Mouse (Mus musculus) regulatory T cell (primary cell): ENCODE data around the gene Map2k2.
"Not testable (repeated sequence)": the region's sequence is repeated elsewhere in the genome, so short reads cannot be mapped to it uniquely, and the experiment has no call there.

ENCODE experiments used
- in situ Hi-C: fragments of 300-600 bp; cut with MboI, MseI; formaldehyde crosslinking; loops from one replicate; pipeline ENCODE4 v1.15.1; 2025; ENCODE audit warnings: high pct_unique_total_duplicates

Map2k2 gene

GRCm38 (mm10) chr10:81174617-81175344, 69.1 kb downstream of the Map2k2 start:
- in situ Hi-C loops: loop anchor here (5.0 to 10.0 kb wide), 2 partner anchors 37 to 1320 kb away; partner anchors contain the start of genes Ptbp1 and Zbtb7a

- in situ Hi-C loops: loop anchor here (5.0 to 10.0 kb wide), 2 partner anchors 38 to 1321 kb away; partner anchors contain the start of genes Ptbp1 and Zbtb7a
Measured at GRCm38 (mm10) chr10:81175345-81175701, 69.6 kb downstream of the Map2k2 start.

GRCm38 (mm10) chr10:81175936-81176465, 70.3 kb downstream of the Map2k2 start:
- in situ Hi-C loops: loop anchor here (5.0 to 10.0 kb wide), 2 partner anchors 39 to 1321 kb away; partner anchors contain the start of genes Ptbp1 and Zbtb7a

DNA sequence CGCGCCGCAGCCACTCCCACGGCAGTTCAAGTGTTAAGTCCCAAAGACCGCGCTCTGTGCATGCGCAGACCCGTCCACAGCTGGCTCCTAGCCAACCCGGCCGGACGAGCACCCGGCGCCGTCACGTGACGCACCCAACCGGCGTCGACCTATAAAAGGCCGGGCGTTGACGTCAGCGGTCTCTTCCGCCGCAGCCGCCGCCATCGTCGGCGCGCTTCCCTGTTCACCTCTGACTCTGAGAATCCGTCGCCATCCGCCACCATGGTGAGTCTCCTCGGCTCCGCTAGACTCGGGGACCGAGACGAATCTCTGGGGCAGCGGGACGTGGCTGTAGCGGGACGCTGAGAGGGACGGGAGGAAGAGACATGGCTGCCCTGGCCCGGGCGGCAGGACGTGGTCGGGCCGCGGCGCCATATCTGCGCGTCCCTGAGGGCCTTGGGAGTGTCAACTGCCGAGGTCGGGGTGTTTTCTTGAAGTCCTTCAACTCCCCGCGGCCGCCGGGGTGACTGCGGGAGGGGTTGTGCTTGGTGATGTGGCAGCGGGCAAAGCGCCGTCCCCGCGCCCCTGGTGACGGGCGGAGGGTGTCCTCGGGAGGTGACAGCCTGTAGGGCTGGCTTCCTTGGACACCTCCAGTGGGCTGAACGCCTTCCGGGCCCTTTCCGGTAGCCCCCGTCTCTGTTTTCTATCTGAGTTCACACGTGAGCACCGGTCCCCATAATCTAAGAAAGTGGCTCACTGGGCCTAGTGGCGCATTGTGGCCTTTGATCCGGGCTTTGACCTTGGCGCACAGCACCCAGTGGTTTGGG, 71.0 kb downstream of the Map2k2 start, which contains the start of gene Eef2:
Gene Eef2, plus strand, starts transcription at position 166 of the 806 bp plus-strand sequence.
- in situ Hi-C loops: loop anchor here (5.0 to 10.0 kb wide), 2 partner anchors 39 to 1322 kb away; partner anchors contain the start of genes Ptbp1 and Zbtb7a

DNA sequence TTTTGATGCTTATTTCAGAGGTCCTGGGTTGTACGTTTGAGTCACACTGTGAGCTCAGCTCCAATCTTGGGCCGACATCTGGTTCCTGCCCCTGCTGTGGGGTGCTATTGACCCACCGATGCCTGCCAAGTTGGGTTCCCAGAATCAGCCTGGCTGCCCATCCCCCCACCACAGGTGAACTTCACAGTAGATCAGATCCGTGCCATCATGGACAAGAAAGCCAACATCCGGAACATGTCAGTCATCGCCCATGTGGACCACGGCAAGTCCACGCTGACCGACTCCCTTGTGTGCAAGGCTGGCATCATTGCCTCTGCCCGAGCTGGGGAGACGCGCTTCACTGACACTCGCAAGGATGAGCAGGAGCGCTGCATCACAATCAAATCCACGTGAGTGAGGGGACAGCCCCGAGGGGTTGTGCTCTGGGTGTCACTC, 71.8 kb downstream of the Map2k2 start:
- in situ Hi-C loops: loop anchor here (5.0 to 10.0 kb wide), 2 partner anchors 40 to 1323 kb away; partner anchors contain the start of genes Ptbp1 and Zbtb7a

DNA sequence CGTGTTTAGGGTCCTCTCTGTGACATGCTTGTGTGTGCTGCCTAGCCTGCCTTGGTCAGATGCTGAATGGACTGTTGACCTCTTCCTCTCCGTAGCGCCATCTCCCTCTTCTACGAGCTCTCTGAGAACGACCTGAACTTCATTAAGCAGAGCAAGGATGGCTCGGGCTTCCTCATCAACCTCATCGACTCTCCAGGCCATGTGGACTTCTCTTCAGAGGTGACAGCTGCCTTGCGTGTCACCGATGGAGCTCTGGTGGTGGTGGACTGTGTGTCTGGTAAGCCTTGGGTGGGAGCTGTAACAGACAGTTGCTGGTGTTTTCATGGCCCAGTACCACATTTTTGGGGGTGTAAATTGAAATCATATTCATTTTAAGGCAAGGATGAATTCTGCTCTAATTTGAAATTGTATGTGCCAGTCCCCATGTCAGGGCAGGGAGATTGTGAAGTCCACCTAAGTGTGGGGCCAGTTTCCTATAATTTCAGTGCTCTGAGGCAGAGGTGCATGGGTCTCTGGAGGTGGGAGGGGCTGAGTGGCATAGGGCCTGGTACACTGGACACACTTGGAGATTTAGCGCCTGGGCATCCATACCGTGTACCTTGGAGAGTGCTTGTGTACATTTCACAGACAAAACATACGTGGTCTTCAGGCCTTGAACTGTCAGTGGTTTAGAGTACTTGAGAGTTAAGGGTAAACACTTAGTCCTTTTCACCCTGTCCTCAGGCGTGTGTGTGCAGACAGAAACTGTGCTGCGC, 72.4 kb downstream of the Map2k2 start:
- in situ Hi-C loops: loop anchor here (5.0 to 10.0 kb wide), 2 partner anchors 41 to 1323 kb away; partner anchors contain the start of genes Ptbp1 and Zbtb7a

GRCm38 (mm10) chr10:81178927-81179326, 73.2 kb downstream of the Map2k2 start:
- in situ Hi-C loops: loop anchor here (5.0 to 10.0 kb wide), 2 partner anchors 42 to 1324 kb away; partner anchors contain the start of genes Ptbp1 and Zbtb7a

DNA sequence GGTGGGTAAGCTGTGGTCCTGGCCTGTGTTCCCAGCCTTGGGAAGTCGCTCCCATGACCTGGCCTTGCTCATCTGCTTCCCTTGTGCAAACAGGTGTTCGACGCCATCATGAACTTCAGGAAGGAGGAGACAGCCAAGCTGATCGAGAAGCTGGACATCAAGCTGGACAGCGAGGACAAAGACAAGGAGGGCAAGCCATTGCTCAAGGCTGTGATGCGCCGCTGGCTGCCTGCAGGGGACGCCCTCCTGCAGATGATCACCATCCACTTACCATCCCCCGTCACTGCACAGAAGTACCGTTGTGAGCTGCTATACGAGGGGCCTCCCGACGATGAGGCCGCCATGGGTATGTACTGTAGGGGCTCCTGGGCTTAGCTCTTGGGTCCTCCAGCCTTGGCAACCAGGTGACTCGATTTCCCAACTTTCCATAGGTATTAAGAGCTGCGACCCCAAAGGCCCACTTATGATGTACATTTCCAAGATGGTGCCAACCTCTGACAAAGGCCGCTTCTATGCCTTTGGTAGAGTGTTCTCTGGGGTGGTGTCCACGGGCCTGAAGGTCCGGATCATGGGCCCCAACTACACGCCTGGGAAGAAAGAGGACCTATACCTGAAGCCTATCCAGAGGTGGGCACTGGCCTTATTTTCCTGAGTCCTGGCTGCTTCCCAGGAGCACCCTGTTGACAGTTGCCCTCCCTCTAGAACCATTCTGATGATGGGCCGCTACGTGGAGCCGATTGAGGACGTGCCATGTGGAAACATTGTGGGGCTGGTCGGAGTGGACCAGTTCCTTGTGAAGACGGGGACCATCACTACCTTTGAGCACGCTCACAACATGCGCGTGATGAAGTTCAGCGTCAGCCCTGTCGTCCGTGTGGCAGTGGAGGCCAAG, 74.0 kb downstream of the Map2k2 start:
- in situ Hi-C loops: loop anchor here (5.0 to 10.0 kb wide), 2 partner anchors 42 to 1325 kb away; partner anchors contain the start of genes Ptbp1 and Zbtb7a

DNA sequence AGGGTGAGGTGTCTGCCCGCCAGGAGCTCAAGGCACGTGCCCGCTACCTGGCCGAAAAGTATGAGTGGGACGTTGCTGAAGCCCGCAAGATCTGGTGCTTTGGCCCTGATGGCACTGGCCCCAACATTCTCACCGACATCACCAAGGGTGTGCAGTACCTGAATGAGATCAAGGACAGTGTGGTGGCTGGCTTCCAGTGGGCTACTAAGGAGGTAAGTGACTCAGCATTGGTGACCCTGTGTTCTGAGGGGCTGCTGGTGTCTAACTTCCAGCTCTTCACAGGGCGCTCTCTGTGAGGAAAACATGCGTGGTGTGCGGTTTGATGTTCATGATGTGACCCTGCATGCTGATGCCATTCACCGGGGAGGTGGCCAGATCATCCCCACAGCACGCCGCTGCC, 75.2 kb downstream of the Map2k2 start:
- in situ Hi-C loops: no loop called here

DNA sequence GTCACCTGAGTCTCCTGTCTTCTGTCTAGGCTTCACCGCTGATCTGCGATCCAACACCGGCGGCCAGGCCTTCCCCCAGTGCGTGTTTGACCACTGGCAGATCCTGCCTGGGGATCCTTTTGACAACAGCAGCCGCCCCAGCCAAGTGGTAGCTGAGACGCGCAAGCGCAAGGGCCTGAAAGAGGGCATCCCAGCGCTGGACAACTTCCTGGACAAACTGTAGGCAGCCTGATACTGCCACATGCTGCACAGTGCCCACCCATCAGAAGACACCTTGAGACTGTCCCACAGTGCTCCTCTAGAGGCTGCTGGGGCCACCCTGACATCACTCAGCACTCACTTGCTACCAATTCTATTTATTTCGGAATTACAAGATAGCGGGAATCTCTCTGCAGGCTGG, 76.1 kb downstream of the Map2k2 start:
- in situ Hi-C loops: not testable (repeated sequence)

DNA sequence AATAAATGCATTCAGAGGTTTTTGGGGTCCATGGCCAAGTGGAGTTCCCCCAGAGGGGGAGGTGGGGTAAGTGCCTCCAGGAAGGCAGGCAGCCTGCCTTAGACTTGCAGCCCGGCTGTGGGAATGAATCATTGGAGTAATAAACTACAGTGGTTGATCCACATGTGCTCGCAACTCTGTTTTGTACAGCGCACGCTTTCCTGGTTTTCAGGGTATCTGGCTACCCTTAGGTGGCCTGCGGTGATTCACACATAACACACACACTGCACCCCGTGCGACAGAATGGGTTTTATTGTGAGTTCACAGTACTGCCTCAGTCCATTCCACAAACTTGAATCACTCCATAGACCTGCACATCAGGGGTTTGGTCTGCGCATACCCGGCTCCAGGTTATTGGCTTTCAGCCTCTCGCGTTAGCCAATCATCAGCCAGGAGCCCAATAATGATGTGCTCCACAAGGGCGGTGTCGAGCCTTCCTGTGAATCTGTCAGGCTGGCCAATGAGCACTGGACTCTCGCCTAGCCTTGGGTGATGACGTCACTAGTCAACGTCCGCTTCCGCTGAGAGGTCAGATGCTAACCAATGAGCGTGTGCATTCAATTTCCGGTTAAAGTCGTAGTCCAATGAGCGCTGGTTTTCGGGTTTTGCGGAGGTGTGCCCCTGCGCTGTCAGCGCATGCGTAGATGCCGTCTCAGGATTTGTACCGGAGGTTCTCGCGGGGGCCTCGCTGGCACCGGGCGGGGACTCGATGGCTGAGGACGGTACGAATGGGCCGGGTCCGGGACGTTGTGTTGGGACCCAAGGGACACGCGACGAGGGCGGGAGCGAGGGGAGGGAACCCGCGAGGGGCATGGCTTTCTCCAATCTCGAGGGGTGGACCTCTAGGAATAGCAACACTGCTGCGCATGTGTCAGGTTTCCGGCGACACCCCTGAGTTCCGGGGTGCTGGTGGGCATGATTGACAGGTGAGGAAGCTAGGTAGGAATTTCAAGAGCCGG, 76.9 kb downstream of the Map2k2 start, which contains the start of gene Dapk3:
Gene Dapk3, plus strand, starts transcription at position 670 of the 998 bp plus-strand sequence.
- in situ Hi-C loops: no loop called here
